Mouse (Mus musculus) liver, embryonic 11.5 days (tissue): ENCODE results near the gene Cldn22. TPM values are rescaled to one million over a fixed set of nuclear protein-coding genes. Genes with fewer than 3 reads are reported as not detected.
"Not testable (repeated sequence)": the region's sequence is repeated elsewhere in the genome, so short reads cannot be mapped to it uniquely, and the experiment has no call there.

Experiments
- ATAC-seq: fragments of 200-750 bp; cut with Nextera tagmentation; replicated peaks from 2 replicates; pipeline ENCODE4 v1.8.0; 2017; ENCODE audit warnings: moderate number of reproducible peaks, mild to moderate bottlenecking, moderate TSS enrichment, moderate library complexity; ENCODE audit not compliant: low FRiP score
- DNase-seq: peaks from one replicate; pipeline ENCODE4 v3.0.0-alpha.2; 2017; ENCODE audit warnings: low spot score
- H3K27ac ChIP-seq: fragments of 300-500 bp; sonication (generic); 2 replicates; pipeline ENCODE4 v1.5.1; 2014; ENCODE audit warnings: mild to moderate bottlenecking, low read depth, low read length, control low read depth
- H3K27me3 ChIP-seq: fragments of 300-500 bp; sonication (generic); replicated peaks from 2 replicates; pipeline ENCODE4 v1.6.1; 2014; ENCODE audit warnings: low read length, mixed read lengths; ENCODE audit not compliant: control insufficient read depth, insufficient read depth
- H3K36me3 ChIP-seq: fragments of 300-500 bp; sonication (generic); 2 replicates; pipeline ENCODE4 v1.6.1; 2014; ENCODE audit warnings: mild to moderate bottlenecking, low read length, moderate library complexity, mixed read lengths; ENCODE audit not compliant: control insufficient read depth, insufficient read depth
- H3K4me1 ChIP-seq: fragments of 300-500 bp; sonication (generic); replicated peaks from 2 replicates; pipeline ENCODE4 v1.6.1; 2014; ENCODE audit warnings: low read length, mixed read lengths; ENCODE audit not compliant: control insufficient read depth, insufficient read depth
- H3K4me2 ChIP-seq: fragments of 300-500 bp; sonication (generic); 2 replicates; pipeline ENCODE4 v1.6.1; 2014; ENCODE audit warnings: mild to moderate bottlenecking, control low read depth, moderate library complexity
- H3K4me3 ChIP-seq: fragments of 300-500 bp; sonication (generic); 2 replicates; pipeline ENCODE4 v1.5.1; 2014; ENCODE audit warnings: low read depth, low read length, control low read depth
- H3K9ac ChIP-seq: fragments of 300-500 bp; sonication (generic); 2 replicates; pipeline ENCODE4 v1.6.1; 2014; ENCODE audit warnings: low read depth, low read length, control low read depth
- H3K9me3 ChIP-seq: fragments of 300-500 bp; sonication (generic); 2 replicates; pipeline ENCODE4 v1.6.1; 2016; ENCODE audit warnings: low read length, inconsistent platforms, mixed read lengths; ENCODE audit not compliant: control insufficient read depth
- WGBS: fragments of 180-500 bp; shearing (Covaris S2); extraction: QIAGEN DNeasy Blood & Tissue Kit; methylation state at CpG from one replicate; pipeline ENCODE4 v1.1.7; 2014; 5-methylcytosine and 5-hydroxymethylcytosine counted together
- polyA plus RNA-seq: library from polyadenylated mRNA; unstranded; fragments of >200 nt; fragmentation: Nextera tagmentation; extraction: Ambion mirVana; gene quantifications from 2 replicates; pipeline ENCODE4 v1.2.1, GENCODE M21; 2014

The Cldn22 gene
- polyA plus RNA-seq, 1 experiment from 2014 or later: not detected

DNA sequence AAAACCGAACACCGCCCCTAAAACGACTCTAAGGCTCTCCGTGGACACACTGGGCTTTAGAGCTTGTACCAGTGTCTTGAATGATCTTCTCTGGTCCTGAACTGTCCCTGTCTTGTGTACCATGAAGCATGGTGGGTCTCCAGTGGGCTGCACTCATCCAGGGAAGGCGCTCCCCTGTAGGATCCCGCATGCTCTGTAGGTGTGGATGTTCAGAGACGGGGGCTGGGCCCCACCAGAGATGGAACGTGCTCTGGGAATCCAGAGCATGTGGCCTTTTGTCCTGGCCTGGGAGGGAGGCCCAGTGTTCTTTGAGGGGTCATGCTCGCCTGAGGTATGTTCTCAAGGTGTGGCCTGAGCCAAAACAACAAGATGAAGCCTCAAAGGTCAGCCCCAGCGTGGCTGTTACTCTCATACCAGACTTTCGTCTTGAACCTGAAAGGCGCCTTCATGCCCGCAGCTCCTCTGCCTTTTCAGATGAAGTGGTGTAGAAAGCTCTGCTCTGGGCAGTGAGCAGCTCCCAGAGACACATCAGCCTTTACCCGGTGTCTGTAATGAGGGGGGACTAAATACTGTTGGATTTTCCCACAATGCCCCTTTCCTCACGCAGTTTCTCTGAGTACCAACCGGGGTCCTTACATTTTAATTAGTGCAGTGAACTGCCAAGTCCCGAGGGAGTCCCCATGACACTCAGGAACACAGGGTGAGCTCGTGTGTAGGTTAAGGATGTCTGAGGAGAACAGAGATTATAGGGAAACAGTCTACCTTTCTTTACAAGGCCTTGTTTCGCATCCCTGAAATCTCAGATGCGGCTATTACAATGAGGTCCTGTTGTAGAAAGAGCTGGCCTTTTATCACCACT is 3.1 kb upstream of the Cldn22 start:
- no peaks in the 10 kb centered on the region for H3K27me3 ChIP-seq
- H3K4me3 ChIP-seq: no peak overlapping the region
- DNase-seq: no peak
- no peak overlapping the region for H3K4me2 ChIP-seq
- H3K9me3 ChIP-seq: no peaks in the 10 kb centered on the region
- H3K4me1 ChIP-seq: no peaks in the 10 kb centered on the region
- H3K9ac ChIP-seq: no peak overlapping the region
- WGBS: 85% methylated on average over 20 of the region's 20 CpGs
- ATAC-seq: no peak
- H3K27ac ChIP-seq: no peak overlapping the region
- H3K36me3 ChIP-seq: no peaks in the 10 kb centered on the region

DNA sequence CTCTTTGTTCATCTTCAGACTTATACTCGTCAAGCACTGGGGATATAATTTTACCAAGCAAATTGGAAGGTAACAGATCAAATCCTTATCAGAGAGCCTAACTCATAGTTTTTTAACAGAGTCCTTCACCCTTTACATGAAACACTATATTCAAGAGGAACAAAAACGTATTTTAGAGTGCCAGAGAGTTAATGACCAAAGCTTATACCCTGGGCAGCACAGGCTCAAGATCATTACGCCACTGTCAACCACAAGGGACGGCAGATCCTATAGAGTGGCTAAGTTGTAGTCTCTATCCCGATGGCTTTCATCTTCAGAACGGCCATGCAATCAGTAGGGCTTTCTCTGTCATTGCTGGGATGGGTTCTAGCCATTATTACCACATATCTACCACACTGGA is 2.4 kb upstream of the Cldn22 start, which contains the start of gene Cldn24:
Gene Cldn24, plus strand, starts transcription at position 301 of the 400 bp plus-strand sequence.
- 80% methylated on average over 6 of the region's 6 CpGs for WGBS
- no peak within 1 kb of the TSS for H3K4me3 ChIP-seq
- no peak for ATAC-seq
- no peaks in the 10 kb centered on the region for H3K27me3 ChIP-seq
- no peak within 1 kb of the TSS for H3K27ac ChIP-seq
- no peak for DNase-seq
- H3K9ac ChIP-seq: no peak within 1 kb of the TSS
- no peaks in the 10 kb centered on the region for H3K9me3 ChIP-seq
- no peak within 1 kb of the TSS for H3K4me2 ChIP-seq
- H3K36me3 ChIP-seq: no peaks in the 10 kb centered on the region
- H3K4me1 ChIP-seq: no peaks in the 10 kb centered on the region

DNA sequence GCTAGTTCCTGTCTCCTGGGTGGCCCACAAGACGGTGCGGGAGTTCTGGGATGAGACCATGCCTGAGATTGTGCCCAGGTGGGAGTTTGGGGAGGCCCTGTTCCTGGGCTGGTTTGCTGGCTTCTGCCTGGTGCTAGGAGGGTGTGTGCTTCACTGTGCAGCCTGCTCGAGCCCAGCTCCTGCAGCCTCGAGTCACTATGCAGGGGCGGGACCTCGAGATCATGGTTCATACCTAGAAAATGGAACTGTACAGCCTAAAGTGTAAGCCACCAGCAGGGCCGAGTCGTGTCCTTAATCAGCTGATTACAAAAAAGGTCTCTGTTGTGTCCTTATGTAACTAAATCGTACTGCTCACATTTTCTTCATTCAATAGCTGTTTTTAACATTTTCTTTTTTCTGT is 1.7 kb upstream of the Cldn22 start:
- not testable (repeated sequence) for H3K27ac ChIP-seq, H3K4me3 ChIP-seq, H3K4me2 ChIP-seq, H3K9me3 ChIP-seq, H3K36me3 ChIP-seq, ATAC-seq, H3K9ac ChIP-seq, H3K27me3 ChIP-seq, H3K4me1 ChIP-seq, DNase-seq
- WGBS: 81% methylated on average over 7 of the region's 9 CpGs

DNA sequence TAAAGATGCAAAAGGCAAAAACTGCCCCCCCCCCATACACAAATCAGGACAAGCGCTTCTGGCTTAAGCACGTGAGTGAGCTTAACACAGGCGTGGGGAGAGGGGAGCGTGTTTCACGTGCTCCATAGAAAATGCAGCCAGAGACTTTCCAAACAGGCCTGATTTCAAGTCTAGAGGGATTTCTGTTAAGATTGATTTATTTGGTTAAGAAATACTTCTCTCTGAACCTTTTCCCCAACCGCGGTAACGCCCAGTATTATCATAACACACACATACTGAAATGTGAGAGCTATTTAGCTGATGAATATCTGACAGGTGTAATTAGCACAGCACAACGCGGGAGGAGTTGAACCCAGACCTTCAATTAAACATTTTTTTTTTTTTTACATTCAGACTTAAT is 505 bp upstream of the Cldn22 start:
- WGBS: 76% methylated on average over 10 of the region's 10 CpGs
- no peak for DNase-seq

DNA sequence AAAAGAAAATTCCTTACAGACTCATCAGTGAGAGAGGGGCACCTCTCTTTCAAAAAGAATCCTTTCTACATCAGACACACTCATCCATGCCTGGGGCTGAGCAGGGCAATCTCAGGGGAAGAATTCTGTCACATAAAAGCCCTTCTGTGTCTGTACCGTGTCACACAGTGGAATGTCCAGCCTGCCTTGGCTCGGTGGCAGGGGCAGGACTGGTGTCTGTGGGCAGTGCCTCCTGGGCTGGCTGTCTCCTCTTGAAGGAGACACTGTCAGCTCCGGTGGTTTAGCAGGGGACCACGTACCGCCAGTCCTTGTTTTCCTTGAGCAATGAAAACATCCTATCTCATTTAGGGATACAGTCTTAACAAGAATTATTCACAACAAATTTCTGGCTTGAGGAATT is 1.3 kb downstream of the Cldn22 start:
- H3K27ac ChIP-seq: no peak overlapping the region
- no peaks in the 10 kb centered on the region for H3K9me3 ChIP-seq
- H3K4me3 ChIP-seq: no peak overlapping the region
- DNase-seq (no peak), ATAC-seq (no peak)
- no peaks in the 10 kb centered on the region for H3K36me3 ChIP-seq
- no peak overlapping the region for H3K9ac ChIP-seq
- no peak overlapping the region for H3K4me2 ChIP-seq
- WGBS: 67% methylated on average over 5 of the region's 5 CpGs
- H3K27me3 ChIP-seq: no peaks in the 10 kb centered on the region
- no peaks in the 10 kb centered on the region for H3K4me1 ChIP-seq

More for the DNA sequence above, 505 bp upstream of the Cldn22 start:
- H3K4me2 ChIP-seq: no peak overlapping the region
- H3K27me3 ChIP-seq: no peaks in the 10 kb centered on the region
- H3K36me3 ChIP-seq: no peaks in the 10 kb centered on the region
- H3K4me1 ChIP-seq: no peaks in the 10 kb centered on the region
- H3K4me3 ChIP-seq: no peak overlapping the region
- H3K9me3 ChIP-seq: no peaks in the 10 kb centered on the region
- no peak for ATAC-seq
- no peak overlapping the region for H3K27ac ChIP-seq
- H3K9ac ChIP-seq: no peak overlapping the region

DNA sequence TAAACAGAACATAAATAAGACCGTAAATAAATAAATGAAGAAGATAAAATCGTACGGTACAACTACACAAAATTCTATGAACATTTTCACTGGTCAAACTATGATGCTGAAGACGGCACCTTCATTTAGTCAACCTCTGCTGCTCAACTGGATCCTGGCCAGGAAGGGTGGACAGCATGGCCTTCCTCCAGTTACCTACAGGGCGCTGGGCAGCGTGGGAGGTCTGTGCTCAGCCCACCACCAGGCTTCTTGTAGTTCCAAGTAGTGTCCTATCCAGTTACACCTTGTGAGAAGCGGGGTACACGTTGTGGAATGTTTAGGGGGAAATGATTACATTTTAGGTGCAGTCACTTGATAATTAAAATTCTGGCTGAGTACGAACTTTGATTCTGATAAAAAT is 2.6 kb downstream of the Cldn22 start:
- Histone ChIP-seq H3K4me2 (no peak overlapping the region), H3K4me3 (no peak overlapping the region), H3K9ac (no peak overlapping the region), H3K36me3 (0 out of 2 replicates have a peak, but pooled peaks cover 3% of the 10 kb centered on the region), H3K27ac (no peak overlapping the region), H3K27me3 (no peaks in the 10 kb centered on the region), H3K4me1 (no peaks in the 10 kb centered on the region), H3K9me3 (no peaks in the 10 kb centered on the region)
- DNase-seq: no peak
- no peak for ATAC-seq
- 88% methylated on average over 9 of the region's 9 CpGs for WGBS

DNA sequence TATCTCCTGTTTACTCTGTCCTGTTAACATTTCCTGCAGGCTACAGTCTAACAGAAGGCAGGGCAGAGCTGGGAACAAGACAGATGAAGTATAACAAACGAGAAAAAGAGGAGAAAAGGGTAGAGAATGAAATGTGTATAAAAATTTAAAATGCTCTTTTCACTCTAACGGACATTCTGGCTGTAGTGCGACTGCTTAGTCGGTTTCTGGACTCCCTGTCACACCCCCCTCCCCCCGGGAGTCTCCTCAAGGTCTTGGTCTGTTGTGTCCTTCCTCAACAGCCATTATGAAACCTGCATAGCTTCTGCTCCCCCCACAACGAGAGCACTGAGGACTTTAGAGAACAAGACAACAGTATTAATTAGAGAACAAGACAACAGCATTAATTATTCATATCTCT is 8.3 kb downstream of the Cldn22 start:
- Histone ChIP-seq H3K36me3 (0 out of 2 replicates have a peak, but pooled peaks cover 3% of the 10 kb centered on the region), H3K9ac (no peak overlapping the region), H3K4me2 (no peak overlapping the region), H3K27ac (no peak overlapping the region), H3K9me3 (no peaks in the 10 kb centered on the region), H3K4me1 (no peaks in the 10 kb centered on the region), H3K27me3 (no peaks in the 10 kb centered on the region), H3K4me3 (no peak overlapping the region)
- ATAC-seq (no peak), DNase-seq (no peak)
- WGBS: 79% methylated on average over 6 of the region's 6 CpGs

DNA sequence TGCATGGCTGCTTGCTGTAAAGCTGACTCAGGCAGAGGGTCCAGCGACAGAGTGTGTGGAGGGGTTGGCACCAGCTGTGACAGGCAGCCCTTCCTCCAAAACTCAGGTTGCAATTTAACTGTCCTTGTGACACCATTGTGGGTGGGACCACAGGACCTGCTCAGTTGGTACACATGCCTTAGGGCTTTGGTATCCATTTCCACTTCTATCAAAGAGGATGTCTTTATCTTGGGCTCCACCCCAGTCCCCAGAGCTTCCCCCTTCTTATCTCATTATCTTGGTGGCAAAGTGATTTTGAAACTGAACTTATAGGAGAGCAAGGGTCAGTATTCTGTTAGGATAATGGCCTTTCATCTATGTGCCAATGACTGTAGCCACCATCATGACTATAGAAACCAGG is 9.7 kb downstream of the Cldn22 start:
- Histone ChIP-seq H3K36me3 (0 out of 2 replicates have a peak, but pooled peaks cover 3% of the 10 kb centered on the region), H3K4me1 (no peaks in the 10 kb centered on the region), H3K27ac (no peak overlapping the region), H3K27me3 (no peaks in the 10 kb centered on the region), H3K4me3 (no peak overlapping the region), H3K4me2 (no peak overlapping the region), H3K9me3 (no peaks in the 10 kb centered on the region), H3K9ac (no peak overlapping the region)
- no peak for ATAC-seq
- DNase-seq: no peak
- WGBS: 79% methylated on average over 1 of the region's 1 CpGs

DNA sequence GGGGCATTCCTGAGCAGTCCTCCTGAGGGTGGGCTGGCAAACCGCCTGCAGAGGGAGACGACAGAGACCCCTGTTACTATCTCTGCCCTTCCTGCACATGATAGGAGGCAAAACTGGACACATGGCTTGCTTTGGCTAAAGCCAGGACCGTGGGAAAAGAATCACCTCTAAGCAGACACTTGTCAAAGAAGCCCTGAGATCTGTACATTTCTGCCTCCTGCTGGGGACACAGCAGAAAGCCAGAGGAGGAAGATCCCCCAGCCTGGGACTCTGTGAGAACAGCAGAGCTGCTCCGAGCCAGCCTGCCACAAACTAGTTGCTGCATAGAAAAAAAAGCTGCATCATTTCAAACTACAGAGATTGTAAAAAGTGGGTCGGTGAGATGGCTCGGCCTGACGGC is 18.8 kb downstream of the Cldn22 start:
- H3K27me3 ChIP-seq: no peaks in the 10 kb centered on the region
- no peak for ATAC-seq
- no peak overlapping the region for H3K27ac ChIP-seq
- WGBS: 84% methylated on average over 7 of the region's 7 CpGs
- peaks cover 11% of the 10 kb centered on the region for H3K36me3 ChIP-seq
- no peaks in the 10 kb centered on the region for H3K4me1 ChIP-seq
- no peak overlapping the region for H3K9ac ChIP-seq
- no peak for DNase-seq
- H3K4me3 ChIP-seq: no peak overlapping the region
- no peaks in the 10 kb centered on the region for H3K9me3 ChIP-seq
- H3K4me2 ChIP-seq: no peak overlapping the region
